Mouse (Mus musculus) gastrocnemius, adult 8-10 months (tissue): ENCODE results near the gene Usp32. TPM values are rescaled to one million over a fixed set of nuclear protein-coding genes. Genes with fewer than 3 reads are reported as not detected.

Experiments used
- DNase-seq, 2 experiments: peaks; one replicate each; pipeline ENCODE4 v3.0.0; 2022; ENCODE audit warnings: low spot score in 2 of 2
- total RNA-seq, 4 experiments: library from RNA; stranded (reverse); gene quantifications; 2 replicates each; pipeline ENCODE4 v1.2.4; 2022

The Usp32 gene
- total RNA-seq, 4 experiments from 2014 or later: 10.9 to 14.7 (median 12.1) TPM

- no peak for DNase-seq
Observed at GRCm38 (mm10) chr11:84948526-84948925, 191.4 kb downstream of the Usp32 start.

GRCm38 (mm10) chr11:84948114-84948513 is 191.8 kb downstream of the Usp32 start:
- DNase-seq: no peak

- no peak for DNase-seq
Observed at GRCm38 (mm10) chr11:84947206-84947605, 192.8 kb downstream of the Usp32 start.

- no peak for DNase-seq
Observed at GRCm38 (mm10) chr11:84945841-84946240, 194.1 kb downstream of the Usp32 start.

- no peak for DNase-seq
Observed at GRCm38 (mm10) chr11:84944639-84945435, 195.1 kb downstream of the Usp32 start.

- no peak for DNase-seq
Observed at GRCm38 (mm10) chr11:84943948-84944347, 196.0 kb downstream of the Usp32 start.

GRCm38 (mm10) chr11:84940140-84940539 is 199.8 kb downstream of the Usp32 start:
- no peak for DNase-seq

- DNase-seq: no peak
Observed at GRCm38 (mm10) chr11:84939508-84940053, 200.4 kb downstream of the Usp32 start.

Other genes starting within 250 kb of the Usp32 start
- 10 to 100 TPM; 12.3 to 17.5 (median 14.7) TPM for gene Znhit3, start 223.8 kb downstream of the Usp32 start, total RNA-seq
- 1 to 10 TPM; 3.4 to 8.8 (median 7.0) TPM for gene Car4, start 182.4 kb downstream of the Usp32 start, total RNA-seq
- not detected for gene 1700125H20Rik, start 30.2 kb upstream of the Usp32 start, total RNA-seq
- gene Appbp2, start 95.0 kb upstream of the Usp32 start, total RNA-seq: 1 to 10 TPM; 7.6 to 8.0 (median 7.7) TPM
- gene Ppm1d, start 171.1 kb upstream of the Usp32 start, total RNA-seq: 1 to 10 TPM; 4.4 to 6.4 (median 5.0) TPM
- gene Bcas3, start 213.0 kb upstream of the Usp32 start, total RNA-seq: 10 to 100 TPM; 37.4 to 39.3 (median 38.9) TPM